In genomic region chr8:45062982-45063924, GRCm38 (mm10) we compare ENCODE assay signal across 10 mouse cellular contexts. TPM values are rescaled to one million over a fixed set of nuclear protein-coding genes. Genes with fewer than 3 reads are reported as not detected.
DNase-seq lines count a peak whose midpoint lies in the region; ATAC-seq lines count a peak whose summit lies in the region.
"Had no signal": no experiment of that assay in that cellular context is flagged by ENCODE, and none has a peak within 500 bp of the region (broad histone marks: within the 10 kb centered on the region; RNA-seq: fewer than 3 reads in every experiment).

No protein-coding gene starts in this region.

- H3K4me2 ChIP-seq in kidney, embryonic 15.5 days = no peak overlapping the region
- peak overlapping the region; percentile 14; the same call in 1 of the 2 replicates for H3K4me2 ChIP-seq in liver, embryonic 13.5 days
- no peak overlapping the region for H3K4me2 ChIP-seq in neural tube, embryonic 11.5 days (ENCODE audit: low read depth)

- H3K36me3 ChIP-seq in kidney, embryonic 15.5 days = no peaks in the 10 kb centered on the region
- no peaks in the 10 kb centered on the region for H3K36me3 ChIP-seq in liver, embryonic 13.5 days
- no peaks in the 10 kb centered on the region for H3K36me3 ChIP-seq in neural tube, embryonic 11.5 days (ENCODE audit: control insufficient read depth, insufficient read depth, low read length)

- no peaks in the 10 kb centered on the region for H3K27me3 ChIP-seq in kidney, embryonic 15.5 days
- H3K27me3 ChIP-seq in liver, embryonic 13.5 days = no peaks in the 10 kb centered on the region
- H3K27me3 ChIP-seq in neural tube, embryonic 11.5 days (ENCODE audit: control insufficient read depth, insufficient read depth, low read length) = no peaks in the 10 kb centered on the region

- H3K9me3 ChIP-seq in kidney, embryonic 15.5 days (replicated peaks) = no peaks in the 10 kb centered on the region
- H3K9me3 ChIP-seq in liver, embryonic 13.5 days (replicated peaks) = no peaks in the 10 kb centered on the region
- H3K9me3 ChIP-seq in neural tube, embryonic 11.5 days (ENCODE audit: control insufficient read depth, low read length) = no peaks in the 10 kb centered on the region

- DNase-seq in kidney, postnatal 10 days = no peak
- no peak for DNase-seq in liver, embryonic 13.5 days
- no peak for DNase-seq in neural tube, embryonic 11.5 days (ENCODE audit: low spot score)
- no peak for DNase-seq in MN1 (ENCODE audit: low spot score)
- no peak for DNase-seq in right cerebral cortex, postnatal 10 days (ENCODE audit: low spot score in 2 of 2)
- no peak for DNase-seq in urinary bladder, postnatal 10 days (ENCODE audit: low spot score)
- DNase-seq: cerebellum, postnatal 36 days had no signal

- H3K4me3 ChIP-seq in kidney, embryonic 15.5 days (replicated peaks) = no peak overlapping the region
- no peak overlapping the region for H3K4me3 ChIP-seq in liver, embryonic 13.5 days (replicated peaks)
- no peak overlapping the region for H3K4me3 ChIP-seq in neural tube, embryonic 11.5 days (ENCODE audit: low read depth, low read length)

- H3K9ac ChIP-seq in kidney, embryonic 15.5 days = no peak overlapping the region
- H3K9ac ChIP-seq in liver, embryonic 13.5 days = no peak overlapping the region
- H3K9ac ChIP-seq in neural tube, embryonic 11.5 days (ENCODE audit: low read length) = no peak overlapping the region

- peak; percentile 47; the same call in 1 of the 2 replicates for ATAC-seq in kidney, embryonic 15.5 days (replicated peaks; ENCODE audit: low FRiP score)
- ATAC-seq in common myeloid progenitor, adult 5-6 weeks (replicated peaks; ENCODE audit: low read depth, poor library complexity, severe bottlenecking) = peak; percentile 87
- ATAC-seq in liver, embryonic 13.5 days (ENCODE audit: low read depth) = peak; percentile 55; the same call in 1 of the 2 replicates
- peak; percentile 11; the same call in 1 of the 2 replicates for ATAC-seq in neural tube, embryonic 11.5 days (ENCODE audit: insufficient read depth, low FRiP score, low TSS enrichment)

- H3K4me1 ChIP-seq in kidney, embryonic 15.5 days = peaks cover 3% of the 10 kb centered on the region; the same call in 1 of the 2 replicates
- H3K4me1 ChIP-seq in liver, embryonic 13.5 days (replicated peaks) = no peaks in the 10 kb centered on the region
- H3K4me1 ChIP-seq in neural tube, embryonic 11.5 days (ENCODE audit: control insufficient read depth, insufficient read depth, low read length) = no peaks in the 10 kb centered on the region

- H3K27ac ChIP-seq in kidney, embryonic 15.5 days = no peak overlapping the region
- no peak overlapping the region for H3K27ac ChIP-seq in liver, embryonic 13.5 days
- no peak overlapping the region for H3K27ac ChIP-seq in neural tube, embryonic 11.5 days (ENCODE audit: low read depth, low read length)

- 82% methylated on average over 25 of the region's 25 CpGs for WGBS in kidney, embryonic 15.5 days
- 32% methylated on average over 25 of the region's 25 CpGs for WGBS in liver, embryonic 13.5 days (ENCODE audit: insufficient replicate concordance)
- 67% methylated on average over 25 of the region's 25 CpGs for WGBS in neural tube, embryonic 11.5 days

RNA-seq across cellular contexts. Expression of gene Mtnr1a, which starts 5.7 kb away (rescaled TPM):
- polyA plus RNA-seq in kidney, embryonic 15.5 days (2015; fragmentation: Nextera tagmentation; extraction: Ambion mirVana) = 0.26 and 0.31 TPM in 2 replicates
- total RNA-seq in common myeloid progenitor, adult 5-6 weeks (2017) = not detected in 2 replicates
- not detected in 2 replicates for polyA plus RNA-seq in liver, embryonic 13.5 days (2015; fragmentation: Nextera tagmentation; extraction: Ambion mirVana)
- polyA plus RNA-seq in neural tube, embryonic 11.5 days (2014; fragmentation: Nextera tagmentation; extraction: Ambion mirVana) = 0.15 TPM in 1 of 2 replicates, not detected in the other
- total RNA-seq: heart, postnatal 25 days had no signal

Comparison
In these comparisons a context has a peak if more than half of its experiments do, and no peak if none do; other contexts are left out.
1. ATAC-seq: peak in every context shown above with its lines; median percentile 87 in common myeloid progenitor, adult 5-6 weeks; 55 in liver, embryonic 13.5 days; 47 in kidney, embryonic 15.5 days; 11 in neural tube, embryonic 11.5 days.